In the genomic region with DNA sequence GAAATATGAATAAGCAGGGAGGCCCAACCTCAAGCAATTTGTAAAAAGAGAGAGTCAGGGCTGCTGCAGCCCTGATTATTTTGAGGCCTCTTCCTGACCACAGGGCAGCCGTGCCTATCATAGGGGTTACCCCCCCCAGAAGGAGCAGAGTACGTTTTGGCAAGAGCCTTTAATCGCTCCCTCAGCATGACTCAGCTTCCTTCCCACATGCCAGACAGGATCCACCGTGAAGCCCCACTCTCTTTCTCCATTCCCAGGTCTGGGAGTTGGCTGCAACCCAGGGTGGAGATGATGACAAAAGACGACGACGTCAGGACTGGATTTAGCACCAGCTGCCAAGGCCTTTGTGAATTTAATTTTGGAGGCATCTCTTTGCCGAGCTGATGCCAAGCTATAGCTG, we compare ENCODE assay signal across 8 mouse cellular contexts.
DNase-seq lines count a peak whose midpoint lies in the region; ATAC-seq lines count a peak whose summit lies in the region.

No protein-coding gene starts in this region.

- no peaks in the 10 kb centered on the region for H3K36me3 ChIP-seq in forebrain, embryonic 14.5 days (ENCODE audit: control insufficient read depth, insufficient read depth, low read length)
- H3K36me3 ChIP-seq in forebrain, embryonic 10.5 days (replicated peaks), result no peaks in the 10 kb centered on the region
- no peaks in the 10 kb centered on the region for H3K36me3 ChIP-seq in midbrain, embryonic 14.5 days (ENCODE audit: control insufficient read depth, insufficient read depth, low read length)
- no peaks in the 10 kb centered on the region for H3K36me3 ChIP-seq in midbrain, embryonic 11.5 days (ENCODE audit: control insufficient read depth, insufficient read depth, low read length)
- H3K36me3 ChIP-seq in heart, embryonic 14.5 days (ENCODE audit: control insufficient read depth, insufficient read depth, low read length), result no peaks in the 10 kb centered on the region

- H3K9me3 ChIP-seq in forebrain, embryonic 14.5 days (replicated peaks; ENCODE audit: control insufficient read depth, low read length), result no peaks in the 10 kb centered on the region
- no peaks in the 10 kb centered on the region for H3K9me3 ChIP-seq in forebrain, embryonic 10.5 days
- no peaks in the 10 kb centered on the region for H3K9me3 ChIP-seq in midbrain, embryonic 14.5 days (ENCODE audit: control insufficient read depth, low read length)
- H3K9me3 ChIP-seq in midbrain, embryonic 11.5 days (ENCODE audit: control insufficient read depth, low read length), result no peaks in the 10 kb centered on the region
- H3K9me3 ChIP-seq in heart, embryonic 14.5 days (ENCODE audit: control insufficient read depth, low read length), result no peaks in the 10 kb centered on the region

- WGBS in forebrain, embryonic 14.5 days, result 11% methylated on average over 8 of the region's 8 CpGs
- WGBS in forebrain, embryonic 10.5 days, result 55% methylated on average over 8 of the region's 8 CpGs
- 7% methylated on average over 8 of the region's 8 CpGs for WGBS in midbrain, embryonic 14.5 days
- 40% methylated on average over 8 of the region's 8 CpGs for WGBS in midbrain, embryonic 11.5 days
- WGBS in heart, embryonic 14.5 days, result 11% methylated on average over 8 of the region's 8 CpGs

- peak overlapping the region; percentile 44; the same call in 1 of the 2 replicates for H3K27ac ChIP-seq in forebrain, embryonic 14.5 days (ENCODE audit: low read depth, low read length)
- no peak overlapping the region for H3K27ac ChIP-seq in forebrain, embryonic 10.5 days
- H3K27ac ChIP-seq in midbrain, embryonic 14.5 days (replicated peaks; ENCODE audit: low read depth, low read length), result peak overlapping the region; percentile 63
- no peak overlapping the region for H3K27ac ChIP-seq in midbrain, embryonic 11.5 days (ENCODE audit: low read depth, low read length)
- H3K27ac ChIP-seq in heart, embryonic 14.5 days (replicated peaks in 1 of 2; ENCODE audit: control insufficient read depth in 1 of 2, insufficient read depth in 1 of 2, low read depth in 2 of 2, low read length in 2 of 2), result 0 out of 4 replicates have a peak overlapping the region, but pooled peaks of 1 of the 2 experiments have one; percentile 19

- H3K4me2 ChIP-seq in forebrain, embryonic 14.5 days (ENCODE audit: low read length), result no peak overlapping the region
- H3K4me2 ChIP-seq in midbrain, embryonic 14.5 days (ENCODE audit: low read length), result no peak overlapping the region
- H3K4me2 ChIP-seq in midbrain, embryonic 11.5 days, result no peak overlapping the region
- H3K4me2 ChIP-seq in heart, embryonic 14.5 days (ENCODE audit: low read length), result no peak overlapping the region

- DNase-seq in forebrain, embryonic 14.5 days (ENCODE audit: low spot score), result peak; percentile 83
- DNase-seq in forebrain, embryonic 10.5 days (ENCODE audit: extremely low spot score, low spot score), result no peak
- peak; percentile 75 for DNase-seq in midbrain, embryonic 14.5 days
- DNase-seq in midbrain, embryonic 11.5 days (ENCODE audit: low spot score, missing footprints), result no peak
- peak; percentile 64 to 75 for DNase-seq in left cerebral cortex, postnatal 36 days (ENCODE audit: low spot score in 2 of 2)
- DNase-seq in thymus, postnatal 36 days, result no peak

- ATAC-seq in forebrain, embryonic 14.5 days, result peak; percentile 50
- ATAC-seq in midbrain, embryonic 14.5 days (ENCODE audit: low FRiP score, low TSS enrichment), result peak; percentile 68; the same call in 1 of the 2 replicates
- ATAC-seq in midbrain, embryonic 11.5 days (ENCODE audit: low FRiP score), result no peak
- peak; percentile 54; the same call in 1 of the 2 replicates for ATAC-seq in heart, embryonic 14.5 days (ENCODE audit: insufficient number of reproducible peaks, insufficient read depth, low FRiP score, low read depth)
- ATAC-seq in erythroid progenitor cell, adult 5-6 weeks (replicated peaks; ENCODE audit: low FRiP score, poor library complexity, severe bottlenecking), result no peak

- intact Hi-C loops in left cerebral cortex, postnatal 36 days (cut with DNase I), result loop anchor here (5.0 to 10.0 kb wide), 3 partner anchors 121 to 436 kb away; no protein-coding TSS in a partner anchor

- H3K9ac ChIP-seq in forebrain, embryonic 14.5 days (ENCODE audit: low read length), result no peak overlapping the region
- H3K9ac ChIP-seq in midbrain, embryonic 14.5 days (replicated peaks; ENCODE audit: low read length), result no peak overlapping the region
- H3K9ac ChIP-seq in midbrain, embryonic 11.5 days (ENCODE audit: low read length), result no peak overlapping the region
- H3K9ac ChIP-seq in heart, embryonic 14.5 days (ENCODE audit: low read length), result no peak overlapping the region

- no peaks in the 10 kb centered on the region for H3K27me3 ChIP-seq in forebrain, embryonic 14.5 days (replicated peaks; ENCODE audit: control insufficient read depth, insufficient read depth, low read length)
- no peaks in the 10 kb centered on the region; the same call in 1 of the 2 replicates for H3K27me3 ChIP-seq in forebrain, embryonic 10.5 days (ENCODE audit: poor library complexity, severe bottlenecking)
- H3K27me3 ChIP-seq in midbrain, embryonic 14.5 days (ENCODE audit: control insufficient read depth, insufficient read depth, low read length), result no peaks in the 10 kb centered on the region
- H3K27me3 ChIP-seq in midbrain, embryonic 11.5 days (ENCODE audit: control insufficient read depth, insufficient read depth, low read length), result no peaks in the 10 kb centered on the region
- no peaks in the 10 kb centered on the region for H3K27me3 ChIP-seq in heart, embryonic 14.5 days (ENCODE audit: control insufficient read depth, insufficient read depth, low read length)

- H3K4me1 ChIP-seq in forebrain, embryonic 14.5 days (ENCODE audit: control insufficient read depth, insufficient read depth, low read length), result peaks cover 18% of the 10 kb centered on the region
- peaks cover 22% of the 10 kb centered on the region for H3K4me1 ChIP-seq in forebrain, embryonic 10.5 days
- peaks cover 19% of the 10 kb centered on the region for H3K4me1 ChIP-seq in midbrain, embryonic 14.5 days (ENCODE audit: control insufficient read depth, insufficient read depth, low read length)
- peaks cover 13% of the 10 kb centered on the region for H3K4me1 ChIP-seq in midbrain, embryonic 11.5 days (ENCODE audit: control insufficient read depth, insufficient read depth, low read length)
- peaks cover 8 to 10% of the 10 kb centered on the region in 2 experiments; a peak in 2 of 4 replicates for H3K4me1 ChIP-seq in heart, embryonic 14.5 days (ENCODE audit: control insufficient read depth in 2 of 2, insufficient read depth in 2 of 2, low read length in 2 of 2)

- no peak overlapping the region for H3K4me3 ChIP-seq in forebrain, embryonic 14.5 days (ENCODE audit: low read depth, low read length)
- H3K4me3 ChIP-seq in forebrain, embryonic 10.5 days, result no peak overlapping the region
- no peak overlapping the region for H3K4me3 ChIP-seq in midbrain, embryonic 14.5 days (replicated peaks; ENCODE audit: low read depth, low read length)
- H3K4me3 ChIP-seq in midbrain, embryonic 11.5 days (ENCODE audit: low read depth, low read length), result no peak overlapping the region
- H3K4me3 ChIP-seq in heart, embryonic 14.5 days (ENCODE audit: control insufficient read depth in 1 of 2, insufficient read depth in 1 of 2, low read depth in 1 of 2, low read length in 2 of 2), result no peak overlapping the region

Comparison
In these comparisons a context has a peak if more than half of its experiments do, and no peak if none do; other contexts are left out.
1. ATAC-seq: peak in forebrain, embryonic 14.5 days (single experiment), midbrain, embryonic 14.5 days (single experiment) and heart, embryonic 14.5 days (single experiment); none in midbrain, embryonic 11.5 days (single experiment) and erythroid progenitor cell, adult 5-6 weeks (single experiment).
2. DNase-seq: peak in forebrain, embryonic 14.5 days (single experiment), midbrain, embryonic 14.5 days (single experiment) and left cerebral cortex, postnatal 36 days (2 of 2); none in forebrain, embryonic 10.5 days (single experiment), midbrain, embryonic 11.5 days (single experiment) and thymus, postnatal 36 days (0 of 2).
3. H3K27ac ChIP-seq: peak in forebrain, embryonic 14.5 days (single experiment) and midbrain, embryonic 14.5 days (single experiment); none in forebrain, embryonic 10.5 days (single experiment) and midbrain, embryonic 11.5 days (single experiment).